Mouse (Mus musculus): ENCODE results near the gene Astn2. TPM values are rescaled to one million over a fixed set of nuclear protein-coding genes. Genes with fewer than 3 reads are reported as not detected.
A peak's percentile ranks its signal among the peaks of the same experiment; 100 is the strongest.

The Astn2 gene
- total RNA-seq, 1 experiment from 2014 or later, result not detected

GRCm38 (mm10) chr4:65379461-65379860, 1025.0 kb downstream of the Astn2 start:
- no peak for ATAC-seq (replicated peaks; ENCODE audit: low read depth, poor library complexity, severe bottlenecking)

GRCm38 (mm10) chr4:65376571-65376970, 1027.8 kb downstream of the Astn2 start:
- no peak for ATAC-seq (replicated peaks; ENCODE audit: low read depth, poor library complexity, severe bottlenecking)

- no peak for ATAC-seq (replicated peaks; ENCODE audit: low read depth, poor library complexity, severe bottlenecking)
Observed at GRCm38 (mm10) chr4:65373841-65374240, 1030.6 kb downstream of the Astn2 start.

- ATAC-seq (replicated peaks; ENCODE audit: low read depth, poor library complexity, severe bottlenecking), result no peak
Observed at GRCm38 (mm10) chr4:65372731-65373130, 1031.7 kb downstream of the Astn2 start.

GRCm38 (mm10) chr4:65367135-65367534, 1037.3 kb downstream of the Astn2 start:
- ATAC-seq (replicated peaks; ENCODE audit: low read depth, poor library complexity, severe bottlenecking), result no peak

GRCm38 (mm10) chr4:65354580-65354979, 1049.8 kb downstream of the Astn2 start:
- ATAC-seq (replicated peaks; ENCODE audit: low read depth, poor library complexity, severe bottlenecking), result peak; percentile 83

GRCm38 (mm10) chr4:65350521-65350920, 1053.9 kb downstream of the Astn2 start:
- ATAC-seq (replicated peaks; ENCODE audit: low read depth, poor library complexity, severe bottlenecking), result no peak

- ATAC-seq (replicated peaks; ENCODE audit: low read depth, poor library complexity, severe bottlenecking), result no peak
Observed at GRCm38 (mm10) chr4:65341766-65342165, 1062.6 kb downstream of the Astn2 start.

GRCm38 (mm10) chr4:65333718-65334117, 1070.7 kb downstream of the Astn2 start:
- ATAC-seq (replicated peaks; ENCODE audit: low read depth, poor library complexity, severe bottlenecking), result no peak

All from common myeloid progenitor, adult 5-6 weeks (primary cell).